Mouse (Mus musculus): Measurements from ENCODE around the gene 3110040N11Rik.
"Not testable (repeated sequence)": the region's sequence is repeated elsewhere in the genome, so short reads cannot be mapped to it uniquely, and the experiment has no call there.

DNA sequence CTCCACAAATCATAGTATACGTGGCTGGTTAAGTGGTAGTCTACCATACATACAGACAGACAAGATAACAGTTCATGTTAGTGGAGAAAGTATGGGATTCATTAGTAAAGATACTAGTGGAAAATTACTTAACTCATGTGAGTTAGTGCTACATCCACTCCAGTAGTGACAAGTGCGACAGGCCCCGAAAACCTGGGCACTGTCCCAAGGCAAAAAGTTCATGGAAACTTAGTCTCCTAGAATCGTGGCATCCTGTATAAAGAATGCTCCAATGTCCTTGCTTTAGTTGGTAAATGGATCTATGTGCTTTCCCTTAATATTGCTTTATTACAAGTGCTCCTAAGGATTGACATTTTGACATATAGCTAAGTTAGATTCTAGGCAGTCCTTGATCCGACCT, 48.5 kb upstream of the 3110040N11Rik start:
- TF ChIP-seq CTCF (IDR thresholded peaks at IDR 0.05; ENCODE audit: control insufficient read depth, insufficient read depth, insufficient replicate concordance, low read depth, low read length); POLR2A (IDR thresholded peaks at IDR 0.05; ENCODE audit: control insufficient read depth, low read depth, low read length): not testable (repeated sequence)

Measured in testis, adult 2 months (tissue).